Mouse (Mus musculus) kidney, adult 2 months (tissue): Measurements from ENCODE around the gene Fam184b.
"Not testable (repeated sequence)": the region's sequence is repeated elsewhere in the genome, so short reads cannot be mapped to it uniquely, and the experiment has no call there.

Experiments
- CTCF ChIP-seq: fragments of 200-500 bp; conservative IDR thresholded peaks from 2 replicates; pipeline ENCODE4 v1.5.1; 2011; ENCODE audit warnings: low read depth, mild to moderate bottlenecking, control low read depth, low read length, moderate library complexity, mixed read lengths; ENCODE audit not compliant: insufficient read depth, insufficient read length
- POLR2A ChIP-seq: fragments of 200-500 bp; IDR thresholded peaks from one replicate; pipeline ENCODE4 v1.6.1; 2011; ENCODE audit warnings: low read depth, low read length, control low read depth

DNA sequence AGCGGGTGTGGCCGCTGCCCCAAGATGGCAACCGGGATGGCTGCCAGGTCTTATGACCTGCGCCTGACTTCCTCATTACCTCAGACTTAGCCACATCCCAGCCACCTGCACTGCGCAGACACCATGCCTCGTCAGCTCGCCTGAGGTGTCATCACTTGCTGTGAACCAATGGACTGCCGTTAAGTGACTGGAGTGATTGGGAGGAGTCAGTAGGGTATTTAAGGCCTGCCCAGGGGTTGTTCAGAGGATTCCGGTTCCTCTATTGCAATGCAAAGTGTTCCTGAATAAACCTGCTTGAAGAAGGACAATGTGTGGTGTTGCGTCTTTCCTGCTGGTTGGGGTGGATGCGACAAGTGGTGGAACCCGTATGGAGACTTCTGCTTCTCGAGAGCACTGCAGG is 19.0 kb upstream of the Fam184b start:
- TF ChIP-seq CTCF, POLR2A: not testable (repeated sequence)
